Mouse (Mus musculus): ENCODE measurements at regions not wholly inside any gene's neighbourhood (a gene's known extent, or its start where the extent isn't known, plus 50 kb on each side); places are given as distances from the start of the nearest gene placed in this dataset.

DNA sequence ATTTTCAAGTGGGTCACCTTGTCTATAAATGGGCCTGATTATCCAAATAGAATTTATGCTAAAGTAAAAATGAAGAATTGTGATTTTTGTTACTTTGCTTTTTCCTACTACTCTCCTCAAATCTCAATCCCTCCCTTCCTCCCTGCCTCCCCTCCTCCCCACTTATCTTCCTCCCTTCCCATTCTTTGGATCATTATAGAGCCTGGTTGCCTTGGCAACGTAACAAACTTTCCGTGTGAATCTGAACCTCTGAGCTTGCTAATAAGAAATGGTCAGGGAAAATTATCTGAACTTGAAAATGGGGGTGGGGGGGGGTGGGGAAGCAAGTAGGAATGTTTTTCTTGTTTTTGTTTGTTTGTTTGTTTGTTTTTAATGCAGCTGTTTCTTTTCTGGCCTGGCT lies 217.5 kb downstream of the Gm19410 start:
- no peak for TF ChIP-seq CTCF (IDR thresholded peaks at IDR 0.05; ENCODE audit: control insufficient read depth, insufficient read depth, insufficient read length)
- no peak for TF ChIP-seq USF1 (IDR thresholded peaks at IDR 0.05; ENCODE audit: low read depth)
- TF ChIP-seq CEBPB (IDR thresholded peaks at IDR 0.05; ENCODE audit: low read depth): no peak
- no peak for TF ChIP-seq MYOG (IDR thresholded peaks at IDR 0.05; ENCODE audit: control insufficient read depth, extremely low read depth, insufficient read length)
